Mouse (Mus musculus) liver, embryonic 12.5 days (tissue): ENCODE results near the gene Gtf2e1. TPM values are rescaled to one million over a fixed set of nuclear protein-coding genes. Genes with fewer than 3 reads are reported as not detected.
A peak's percentile ranks its signal among the peaks of the same experiment; 100 is the strongest.

ENCODE experiments used
- ATAC-seq: fragments of 200-750 bp; cut with Nextera tagmentation; 2 replicates; pipeline ENCODE4 v1.8.0; 2017; ENCODE audit warnings: moderate number of reproducible peaks, mild to moderate bottlenecking, moderate library complexity
- H3K27ac ChIP-seq: fragments of 300-500 bp; sonication (generic); 2 replicates; pipeline ENCODE4 v1.5.1; 2016; ENCODE audit warnings: mild to moderate bottlenecking
- H3K27me3 ChIP-seq: fragments of 300-500 bp; sonication (generic); replicated peaks from 2 replicates; pipeline ENCODE4 v1.6.1; 2016; ENCODE audit warnings: mild to moderate bottlenecking, moderate library complexity
- H3K36me3 ChIP-seq: fragments of 300-500 bp; sonication (generic); 2 replicates; pipeline ENCODE4 v1.6.1; 2016; ENCODE audit warnings: mild to moderate bottlenecking, moderate library complexity
- H3K4me1 ChIP-seq: fragments of 300-500 bp; sonication (generic); 2 replicates; pipeline ENCODE4 v1.6.1; 2016
- H3K4me2 ChIP-seq: fragments of 300-500 bp; sonication (generic); 2 replicates; pipeline ENCODE4 v1.6.1; 2016; ENCODE audit warnings: mild to moderate bottlenecking, moderate library complexity
- H3K4me3 ChIP-seq: fragments of 300-500 bp; sonication (generic); 2 replicates; pipeline ENCODE4 v1.5.1; 2016; ENCODE audit warnings: mild to moderate bottlenecking, moderate library complexity
- H3K9ac ChIP-seq: fragments of 300-500 bp; sonication (generic); 2 replicates; pipeline ENCODE4 v1.6.1; 2016; ENCODE audit warnings: mild to moderate bottlenecking, moderate library complexity
- H3K9me3 ChIP-seq: fragments of 300-500 bp; sonication (generic); replicated peaks from 2 replicates; pipeline ENCODE4 v1.6.1; 2016; ENCODE audit warnings: mild to moderate bottlenecking, moderate library complexity
- WGBS: fragments of 180-500 bp; shearing (Covaris S2); methylation state at CpG from one replicate; pipeline ENCODE4 v1.1.7; 2016; ENCODE audit not compliant: insufficient replicate concordance; 5-methylcytosine and 5-hydroxymethylcytosine counted together
- polyA plus RNA-seq: library from polyadenylated mRNA; unstranded; fragments of >200 nt; fragmentation: Nextera tagmentation; extraction: Ambion mirVana; gene quantifications from 2 replicates; pipeline ENCODE4 v1.2.1, GENCODE M21; 2016

The Gtf2e1 gene
- 18.1 and 18.3 TPM in 2 replicates for polyA plus RNA-seq

DNA sequence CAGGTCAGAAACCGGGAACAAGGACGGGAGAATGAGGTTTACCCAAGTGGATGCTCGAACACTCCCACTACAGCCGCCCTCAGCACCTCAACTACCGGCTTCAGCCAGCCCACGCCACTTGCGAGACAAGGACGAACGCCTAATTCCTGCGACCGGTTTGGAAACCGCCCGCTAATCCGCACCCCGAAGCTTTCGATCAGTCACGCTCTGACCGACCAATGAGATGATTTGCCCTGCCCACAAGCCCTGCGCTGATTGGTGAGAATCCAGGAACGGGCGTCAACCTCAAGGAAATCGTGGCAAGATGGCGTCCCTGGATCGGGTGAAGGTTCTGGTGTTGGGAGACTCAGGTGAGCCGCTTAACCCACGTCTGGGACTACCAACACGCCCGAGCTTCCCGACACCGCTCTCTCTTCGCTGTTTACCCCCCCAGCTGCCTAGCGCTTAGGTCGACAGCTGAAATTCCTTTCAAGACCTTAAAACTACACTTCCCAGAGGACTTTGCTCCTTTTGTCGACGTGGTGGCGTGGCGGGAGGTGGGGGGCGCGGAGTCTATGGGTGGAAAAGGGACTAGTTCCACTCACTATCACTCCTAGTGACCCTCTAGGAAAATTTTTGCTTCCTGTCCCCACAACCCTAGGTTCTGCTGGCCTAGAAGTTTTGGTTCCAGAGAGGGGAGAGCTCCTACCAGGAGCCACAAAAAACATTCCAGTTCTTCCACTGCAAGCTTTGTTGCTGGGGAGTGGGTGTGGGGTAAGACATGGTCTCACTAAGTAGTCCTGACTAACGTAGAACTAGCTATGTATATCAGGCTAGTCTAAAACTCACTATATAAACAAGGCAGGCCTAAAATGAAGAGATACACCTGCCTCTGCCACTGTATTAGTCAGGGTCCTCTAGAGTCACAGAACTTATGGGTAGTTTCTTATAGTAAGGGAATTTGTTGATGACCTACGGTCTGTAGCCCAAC, at the start of gene Gtf2e1, which contains the start of gene Rabl3:
Gtf2e1 (minus strand) TSS at position 179 of the 970 bp plus-strand sequence.
Rabl3 (plus strand) TSS at position 275 of the 970 bp plus-strand sequence.
- ATAC-seq = peak; percentile 98
- Histone ChIP-seq H3K4me2 (peak within 1 kb of the TSS; percentile 94), H3K4me1 (peaks cover 31% of the 10 kb centered on the region), H3K4me3 (peak within 1 kb of the TSS; percentile 89), H3K9ac (peak within 1 kb of the TSS; percentile 90), H3K36me3 (peaks cover 26% of the 10 kb centered on the region), H3K9me3 (no peaks in the 10 kb centered on the region), H3K27me3 (no peaks in the 10 kb centered on the region), H3K27ac (peak within 1 kb of the TSS; percentile 82)
- 2% methylated on average over 41 of the region's 41 CpGs for WGBS

DNA sequence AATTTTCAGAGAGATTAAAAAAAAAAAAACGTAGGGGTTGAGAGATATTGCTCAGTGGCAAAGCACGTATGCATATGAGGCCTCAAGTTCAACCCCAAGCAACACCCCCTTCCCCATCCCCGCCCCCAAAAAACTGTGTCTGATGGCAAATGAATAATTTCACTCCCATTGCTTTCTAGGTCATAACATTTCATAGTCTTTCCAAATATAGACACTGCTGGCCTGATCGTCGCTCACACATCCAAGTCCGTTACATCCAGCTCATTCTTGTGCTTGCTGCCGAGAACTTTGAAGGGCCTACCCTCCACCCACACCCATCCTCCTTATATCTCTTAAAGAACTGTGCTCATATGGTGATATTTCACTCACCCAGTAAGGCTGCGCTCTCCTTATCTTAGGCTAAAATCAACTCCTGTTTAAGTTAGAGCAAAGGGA, 45.6 kb upstream of the Gtf2e1 start:
- WGBS = 63% methylated on average over 8 of the region's 8 CpGs
- H3K4me3 ChIP-seq = no peak overlapping the region
- H3K9me3 ChIP-seq = no peaks in the 10 kb centered on the region
- H3K9ac ChIP-seq = no peak overlapping the region
- no peaks in the 10 kb centered on the region for H3K36me3 ChIP-seq
- peaks cover 11% of the 10 kb centered on the region for H3K27me3 ChIP-seq
- no peak overlapping the region for H3K4me2 ChIP-seq
- H3K27ac ChIP-seq = no peak overlapping the region
- H3K4me1 ChIP-seq = peaks cover 17% of the 10 kb centered on the region
- no peak for ATAC-seq

DNA sequence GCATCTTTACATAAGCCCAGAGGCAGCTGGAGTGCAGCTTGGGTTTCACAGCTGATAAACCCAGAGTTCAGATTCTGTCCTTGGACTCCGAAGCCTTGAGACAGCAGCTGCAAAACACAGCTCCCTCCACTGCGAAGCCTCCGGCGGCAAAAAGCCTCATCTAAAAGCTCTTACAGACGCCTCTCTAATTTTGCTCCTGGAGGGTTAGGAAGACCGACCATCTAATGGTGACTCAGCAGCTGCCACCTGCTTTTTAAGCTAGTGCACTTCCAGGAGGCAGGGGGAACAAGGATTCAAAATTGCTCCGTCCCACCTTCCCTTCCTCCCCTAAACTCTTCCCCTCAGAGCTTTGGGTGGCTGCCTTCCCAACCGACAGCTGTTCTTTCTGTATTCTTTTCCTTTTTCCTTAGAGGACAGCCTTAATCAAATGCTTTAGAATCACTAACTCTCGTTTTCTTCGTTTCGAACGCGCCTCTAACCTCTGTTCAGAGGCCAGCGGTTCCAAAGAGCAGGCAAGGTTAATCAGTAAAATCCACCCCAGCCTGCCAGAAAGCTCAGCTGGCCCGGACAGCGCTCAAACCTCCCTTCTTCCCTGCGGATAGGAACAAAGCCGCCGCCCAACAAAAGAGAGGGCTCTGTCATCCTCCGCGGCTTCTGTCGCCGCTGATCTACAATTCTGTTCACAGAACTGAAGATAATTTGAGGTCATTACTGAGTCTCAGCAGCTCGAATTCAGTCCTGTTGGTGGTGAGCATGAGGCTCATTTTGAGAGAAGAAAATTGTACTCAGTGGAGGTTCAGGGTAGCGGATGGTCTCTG, 44.8 kb upstream of the Gtf2e1 start:
- no peaks in the 10 kb centered on the region for H3K36me3 ChIP-seq
- H3K9ac ChIP-seq = no peak overlapping the region
- H3K27ac ChIP-seq = peak overlapping the region; percentile 61
- H3K9me3 ChIP-seq = no peaks in the 10 kb centered on the region
- WGBS = 9% methylated on average over 25 of the region's 25 CpGs
- H3K4me1 ChIP-seq = peaks cover 17% of the 10 kb centered on the region
- H3K4me3 ChIP-seq = peak overlapping the region; percentile 24
- peaks cover 11% of the 10 kb centered on the region for H3K27me3 ChIP-seq
- peak overlapping the region; percentile 50 for H3K4me2 ChIP-seq
- peak; percentile 62 for ATAC-seq

DNA sequence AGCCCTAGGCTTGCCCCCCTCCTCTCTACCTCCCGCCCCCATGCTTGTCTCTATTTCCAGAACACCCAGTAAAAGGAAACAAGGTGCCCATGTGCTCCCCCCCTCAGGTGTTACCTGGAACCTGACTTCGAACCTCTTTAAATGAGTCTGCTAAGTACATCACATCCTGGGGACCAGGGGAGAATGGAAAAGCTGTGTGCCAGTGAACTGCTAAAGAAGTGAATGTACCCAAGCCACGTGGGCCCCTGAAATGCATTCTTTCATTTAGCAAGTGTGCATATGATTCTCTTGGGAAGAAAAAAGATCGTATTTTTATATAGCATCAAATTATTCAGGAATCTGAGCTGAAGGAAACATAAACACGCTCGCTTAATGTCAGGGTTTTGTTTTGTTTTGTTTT, 44.2 kb upstream of the Gtf2e1 start:
- 50% methylated on average over 6 of the region's 6 CpGs for WGBS
- no peak overlapping the region for H3K9ac ChIP-seq
- H3K27me3 ChIP-seq = peaks cover 11% of the 10 kb centered on the region
- H3K4me1 ChIP-seq = peaks cover 17% of the 10 kb centered on the region
- H3K36me3 ChIP-seq = no peaks in the 10 kb centered on the region
- H3K9me3 ChIP-seq = no peaks in the 10 kb centered on the region
- H3K4me2 ChIP-seq = peak overlapping the region; percentile 50
- peak overlapping the region; percentile 24; the same call in 1 of the 2 replicates for H3K4me3 ChIP-seq
- H3K27ac ChIP-seq = peak overlapping the region; percentile 30; the same call in 1 of the 2 replicates
- no peak for ATAC-seq

DNA sequence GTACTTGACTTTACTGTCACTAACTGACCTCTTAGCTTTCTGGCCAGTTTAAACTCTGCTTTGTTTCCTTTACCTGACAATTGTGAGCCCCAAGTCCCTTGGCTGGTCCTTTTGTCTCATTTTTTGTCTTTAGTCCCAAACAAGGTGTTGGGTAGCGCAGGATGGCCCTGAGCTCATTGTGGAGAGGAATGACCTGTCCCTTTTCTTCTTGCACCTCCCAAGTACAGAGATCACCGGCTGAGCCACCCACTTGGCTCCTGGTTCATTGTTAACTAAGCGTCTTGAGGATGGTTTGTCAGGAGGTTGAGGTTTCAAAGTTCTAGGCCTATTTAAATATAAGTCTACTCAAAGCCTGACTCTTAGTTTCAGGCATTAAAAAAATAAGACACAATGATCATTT, 43.7 kb upstream of the Gtf2e1 start:
- H3K4me2 ChIP-seq = no peak overlapping the region
- peaks cover 11% of the 10 kb centered on the region for H3K27me3 ChIP-seq
- H3K4me3 ChIP-seq = no peak overlapping the region
- WGBS = 82% methylated on average over 3 of the region's 3 CpGs
- no peak overlapping the region for H3K9ac ChIP-seq
- H3K27ac ChIP-seq = no peak overlapping the region
- H3K4me1 ChIP-seq = peaks cover 17% of the 10 kb centered on the region
- H3K36me3 ChIP-seq = no peaks in the 10 kb centered on the region
- ATAC-seq = no peak
- no peaks in the 10 kb centered on the region for H3K9me3 ChIP-seq

DNA sequence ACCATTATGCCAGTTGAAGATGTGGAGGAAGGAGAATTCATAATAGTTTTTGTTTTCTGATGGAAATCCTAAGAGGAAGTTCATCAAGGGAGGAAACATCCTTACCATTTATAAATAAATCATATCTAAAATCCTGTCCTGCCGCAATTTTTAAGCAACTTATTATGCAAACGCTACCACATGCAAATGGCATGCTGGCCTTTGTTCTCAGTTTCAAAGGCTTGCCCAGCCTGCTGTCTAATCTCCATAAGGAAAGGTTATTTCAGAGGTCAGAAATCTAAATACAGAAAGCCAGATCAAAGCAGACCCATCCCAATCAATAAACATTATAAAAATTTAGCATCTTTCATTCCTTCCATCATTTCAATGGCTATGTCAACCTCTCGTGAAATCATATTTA, 42.3 kb upstream of the Gtf2e1 start:
- H3K4me3 ChIP-seq = no peak overlapping the region
- ATAC-seq = no peak
- H3K27ac ChIP-seq = no peak overlapping the region
- H3K9ac ChIP-seq = no peak overlapping the region
- H3K4me2 ChIP-seq = no peak overlapping the region
- no peaks in the 10 kb centered on the region for H3K36me3 ChIP-seq
- 74% methylated on average over 3 of the region's 3 CpGs for whole genome bisulfite sequencing
- peaks cover 11% of the 10 kb centered on the region for H3K27me3 ChIP-seq
- peaks cover 17% of the 10 kb centered on the region for H3K4me1 ChIP-seq
- H3K9me3 ChIP-seq = no peaks in the 10 kb centered on the region

DNA sequence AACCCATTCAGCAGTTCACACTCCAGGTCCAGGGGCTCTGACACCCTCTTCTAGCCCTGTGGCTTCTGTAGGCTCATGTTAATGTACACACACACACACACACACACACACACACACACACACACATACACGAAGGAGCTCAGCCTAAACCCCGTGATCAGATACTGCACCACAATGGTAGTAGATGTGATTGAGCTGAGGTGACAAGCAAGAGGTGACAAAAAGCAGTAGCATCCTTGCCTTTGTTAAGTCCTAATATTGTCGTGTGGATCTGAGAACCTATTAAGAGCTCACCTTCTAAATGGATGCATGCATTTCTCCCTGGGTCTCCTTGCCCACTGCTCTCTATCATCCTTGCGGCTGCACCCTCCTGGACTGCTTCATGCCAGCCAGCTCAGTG, 41.1 kb upstream of the Gtf2e1 start:
- Histone ChIP-seq H3K4me3 (peak overlapping the region; percentile 25), H3K27ac (peak overlapping the region; percentile 54; the same call in 1 of the 2 replicates)
- ATAC-seq = no peak

DNA sequence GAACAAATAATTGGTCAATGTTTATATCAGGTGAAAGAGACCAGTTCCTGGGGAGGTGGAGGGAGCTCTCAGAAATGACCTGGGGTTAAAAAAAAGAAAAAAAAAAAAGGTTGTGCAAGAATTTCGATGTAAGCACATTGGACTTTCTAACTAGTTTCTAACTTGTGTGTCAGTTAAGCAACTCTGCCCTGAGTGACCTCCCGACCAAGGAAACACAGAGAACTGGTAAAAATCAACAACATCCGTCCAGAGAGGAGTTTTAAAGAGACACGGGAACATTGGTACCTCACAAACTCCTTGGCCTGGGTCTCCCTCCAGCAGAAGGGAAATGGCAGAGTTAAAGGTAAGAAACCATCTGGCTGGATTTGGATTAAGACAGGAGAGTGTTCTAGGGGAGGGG, 40.4 kb upstream of the Gtf2e1 start, which contains the start of gene Hgd:
Hgd (plus strand) TSS at position 160 of the 400 bp plus-strand sequence.
- peak within 1 kb of the TSS; percentile 25 for H3K4me3 ChIP-seq
- peaks cover 15% of the 10 kb centered on the region for H3K4me1 ChIP-seq
- peak within 1 kb of the TSS; percentile 54; the same call in 1 of the 2 replicates for H3K27ac ChIP-seq
- H3K9me3 ChIP-seq = no peaks in the 10 kb centered on the region
- no peaks in the 10 kb centered on the region for H3K36me3 ChIP-seq
- H3K9ac ChIP-seq = no peak within 1 kb of the TSS
- no peak for ATAC-seq
- H3K4me2 ChIP-seq = peak within 1 kb of the TSS; percentile 24
- 52% methylated on average over 4 of the region's 4 CpGs for WGBS
- H3K27me3 ChIP-seq = peaks cover 6% of the 10 kb centered on the region

More for the DNA sequence above, 41.1 kb upstream of the Gtf2e1 start:
- WGBS = 61% methylated on average over 4 of the region's 4 CpGs
- peaks cover 17% of the 10 kb centered on the region for H3K4me1 ChIP-seq
- no peaks in the 10 kb centered on the region for H3K36me3 ChIP-seq
- no peaks in the 10 kb centered on the region for H3K9me3 ChIP-seq
- no peak overlapping the region for H3K9ac ChIP-seq
- peak overlapping the region; percentile 24 for H3K4me2 ChIP-seq
- peaks cover 8% of the 10 kb centered on the region for H3K27me3 ChIP-seq

DNA sequence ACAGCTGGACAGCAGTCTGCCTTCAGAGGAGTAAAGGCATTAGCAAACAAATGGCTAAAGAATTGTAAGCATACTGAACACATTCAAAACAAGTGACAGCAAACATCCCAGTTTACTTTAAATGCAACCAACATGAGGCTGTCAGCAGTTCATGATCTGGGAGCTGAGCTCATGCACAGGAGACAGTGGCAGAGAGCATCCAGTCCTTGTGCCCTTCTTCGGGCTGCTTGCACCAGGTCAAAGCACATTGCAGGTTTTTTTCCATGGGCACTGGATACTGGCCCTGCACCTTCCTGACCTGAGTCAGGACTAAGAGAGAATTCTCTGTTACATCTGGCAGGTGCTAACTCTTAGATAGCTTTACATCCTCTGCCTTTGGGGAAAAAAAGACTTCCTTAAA, 40.0 kb upstream of the Gtf2e1 start:
- H3K9me3 ChIP-seq = no peaks in the 10 kb centered on the region
- H3K36me3 ChIP-seq = no peaks in the 10 kb centered on the region; the same call in 1 of the 2 replicates
- H3K9ac ChIP-seq = no peak overlapping the region
- no peak overlapping the region for H3K4me2 ChIP-seq
- H3K27ac ChIP-seq = peak overlapping the region; percentile 54; the same call in 1 of the 2 replicates
- H3K27me3 ChIP-seq = peaks cover 6% of the 10 kb centered on the region
- H3K4me1 ChIP-seq = peaks cover 11% of the 10 kb centered on the region
- 65% methylated on average over 1 of the region's 1 CpGs for WGBS
- no peak overlapping the region for H3K4me3 ChIP-seq
- no peak for ATAC-seq

DNA sequence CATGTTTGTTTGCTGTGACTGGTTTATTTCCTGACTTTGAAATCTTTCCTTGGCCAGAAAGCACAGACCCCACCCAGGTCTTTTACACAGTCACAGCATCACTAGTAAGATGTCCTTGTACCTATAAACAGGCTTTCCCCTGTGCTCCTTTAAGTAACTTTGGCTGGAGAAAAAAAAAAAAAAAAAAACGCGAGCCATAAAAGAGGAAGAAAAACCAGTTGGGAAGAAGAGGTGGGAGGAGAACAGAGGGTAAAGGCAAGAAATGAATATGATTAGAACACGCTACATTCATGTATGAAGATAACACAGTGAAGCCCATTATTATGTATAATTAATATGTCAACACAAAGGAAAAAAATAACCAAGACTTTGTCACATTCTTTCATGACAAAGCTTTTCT, 35.7 kb upstream of the Gtf2e1 start:
- no peak for ATAC-seq
- H3K36me3 ChIP-seq = peaks cover 13% of the 10 kb centered on the region
- WGBS = 35% methylated on average over 2 of the region's 3 CpGs

DNA sequence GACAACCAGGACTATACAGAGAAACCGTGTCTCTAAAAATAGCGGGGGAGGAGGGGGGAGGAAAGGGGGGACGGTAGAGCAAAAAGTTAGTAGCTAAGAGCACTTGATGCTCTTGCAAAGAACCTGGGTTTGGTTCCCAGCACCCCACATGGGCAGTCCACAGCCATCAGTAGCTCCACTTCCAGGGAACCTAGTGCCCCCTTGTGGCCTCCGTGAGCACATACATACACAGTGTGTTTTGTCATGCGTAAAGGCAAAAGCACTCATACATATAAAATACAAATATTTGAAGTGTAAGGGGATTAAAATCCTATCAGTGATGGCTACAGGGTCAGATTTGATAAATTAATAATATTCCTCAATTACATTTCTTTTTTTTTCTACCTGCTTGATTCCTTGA, 33.5 kb upstream of the Gtf2e1 start:
- Histone ChIP-seq H3K36me3 (peaks cover 26% of the 10 kb centered on the region), H3K4me2 (no peak overlapping the region), H3K4me1 (no peaks in the 10 kb centered on the region), H3K27me3 (no peaks in the 10 kb centered on the region), H3K9me3 (no peaks in the 10 kb centered on the region), H3K27ac (no peak overlapping the region), H3K9ac (no peak overlapping the region), H3K4me3 (no peak overlapping the region)
- ATAC-seq = no peak
- 79% methylated on average over 5 of the region's 5 CpGs for WGBS

More for the DNA sequence above, 35.7 kb upstream of the Gtf2e1 start:
- H3K4me3 ChIP-seq = no peak overlapping the region
- H3K9ac ChIP-seq = no peak overlapping the region
- H3K27ac ChIP-seq = no peak overlapping the region
- H3K9me3 ChIP-seq = no peaks in the 10 kb centered on the region
- no peaks in the 10 kb centered on the region for H3K27me3 ChIP-seq
- no peak overlapping the region for H3K4me2 ChIP-seq
- H3K4me1 ChIP-seq = no peaks in the 10 kb centered on the region
